Mouse (Mus musculus): ENCODE measurements around the gene Acot1. TPM values are rescaled to one million over a fixed set of nuclear protein-coding genes. Genes with fewer than 3 reads are reported as not detected.
"Not testable (repeated sequence)": the region's sequence is repeated elsewhere in the genome, so short reads cannot be mapped to it uniquely, and the experiment has no call there.

Acot1 gene
- total and polyA plus RNA-seq, 3 experiments = 1.5 to 12.7 TPM; not detected in 1

DNA sequence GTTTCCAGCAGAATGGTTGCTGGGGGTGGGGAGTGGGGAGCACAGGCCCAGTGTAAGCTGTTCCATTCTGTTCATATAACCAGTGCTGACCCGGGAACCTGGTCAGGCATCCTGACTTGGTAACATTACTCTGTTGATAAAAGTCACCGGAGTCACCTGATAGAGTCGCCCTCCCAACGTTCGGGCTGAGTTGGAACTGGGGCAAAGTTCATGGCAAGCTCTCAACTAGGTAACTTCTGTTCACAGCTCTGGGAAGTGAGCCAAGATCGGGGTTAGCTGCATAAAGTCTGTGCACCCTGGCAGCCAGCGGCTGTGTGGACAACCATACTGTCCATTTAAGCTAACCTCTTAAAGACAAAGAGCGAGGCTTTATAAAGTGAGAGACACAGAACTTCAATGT is 10.1 kb upstream of the Acot1 start:
- TF ChIP-seq ETS1 (IDR thresholded peaks at IDR 0.05; ENCODE audit: low read depth, low read length) = peak; percentile 52
- peak; percentile 40; the same call in 1 of the 2 replicates for TF ChIP-seq BHLHE40 (IDR thresholded peaks at IDR 0.05; ENCODE audit: borderline replicate concordance, low read depth, low read length)
- peak; percentile 48; the same call in 1 of the 2 replicates for TF ChIP-seq USF1 (IDR thresholded peaks at IDR 0.05; ENCODE audit: low read depth, low read length)
- TF ChIP-seq EP300 (IDR thresholded peaks at IDR 0.05; ENCODE audit: low read depth in 1 of 2, low read length in 2 of 2) = 0 out of 4 replicates have a peak, but pooled peaks of 1 of the 2 experiments have one; percentile 12
- not testable (repeated sequence) for H3K79me2 ChIP-seq (ENCODE audit: control insufficient read depth, insufficient read depth, low read length, poor library complexity); H3K27me3 ChIP-seq (ENCODE audit: control insufficient read depth in 1 of 2, insufficient read depth in 2 of 2, low read length in 2 of 2); H3K9ac ChIP-seq (ENCODE audit: control insufficient read depth, low read depth, low read length, poor library complexity, severe bottlenecking); H3K9me3 ChIP-seq (replicated peaks; ENCODE audit: insufficient read depth, low read length)
- DNase-seq (ENCODE audit: low read depth, low spot score) = peak; percentile 80
- Histone ChIP-seq H3K27ac (ENCODE audit: control insufficient read depth, low read depth, low read length) (peak overlapping the region; percentile 23), H3K4me3 (ENCODE audit: control insufficient read depth in 1 of 2, insufficient read depth in 1 of 2, low read depth in 2 of 2, low read length in 2 of 2) (peak overlapping the region; percentile 26 to 44; a peak in 2 of 4 replicates), H3K36me3 (ENCODE audit: control insufficient read depth in 1 of 2, insufficient read depth in 2 of 2, low read length in 2 of 2) (peaks cover 0 to 24% of the 10 kb centered on the region in 2 experiments; a peak in 2 of 4 replicates), H3K4me1 (ENCODE audit: control insufficient read depth in 1 of 2, insufficient read depth in 2 of 2, low read length in 2 of 2) (peaks cover 16 to 18% of the 10 kb centered on the region in 2 experiments)

DNA sequence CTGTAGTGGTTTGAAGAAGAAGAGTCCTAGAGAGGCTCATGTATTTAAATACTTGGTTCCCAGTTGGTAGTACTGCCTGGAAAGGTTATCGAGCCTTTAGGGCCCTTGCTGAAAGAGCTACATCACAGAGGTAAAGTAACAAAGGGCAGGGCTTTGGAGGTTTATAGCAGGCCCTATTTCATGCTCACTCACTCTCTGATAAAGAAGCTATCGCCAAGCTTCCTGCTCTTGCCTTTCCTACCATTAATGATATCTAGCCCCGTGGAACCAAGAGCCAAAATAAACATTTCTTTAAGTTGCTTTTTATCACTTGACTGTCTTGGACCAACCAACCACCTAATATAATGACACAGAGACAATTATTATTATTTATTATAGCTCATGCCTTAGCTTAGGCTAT is 8.9 kb upstream of the Acot1 start:
- Histone ChIP-seq H3K9me3 (replicated peaks; ENCODE audit: insufficient read depth, low read length) (no peaks in the 10 kb centered on the region), H3K4me3 (ENCODE audit: control insufficient read depth in 1 of 2, insufficient read depth in 1 of 2, low read depth in 2 of 2, low read length in 2 of 2) (peak overlapping the region in 1 of 2 experiments; percentile 11; a peak in 1 of 4 replicates), H3K27ac (ENCODE audit: control insufficient read depth, low read depth, low read length) (peak overlapping the region; percentile 72), H3K27me3 (ENCODE audit: control insufficient read depth in 1 of 2, insufficient read depth in 2 of 2, low read length in 2 of 2) (no peaks in the 10 kb centered on the region), H3K36me3 (ENCODE audit: control insufficient read depth in 1 of 2, insufficient read depth in 2 of 2, low read length in 2 of 2) (peaks cover 0 to 24% of the 10 kb centered on the region in 2 experiments; a peak in 2 of 4 replicates), H3K9ac (ENCODE audit: control insufficient read depth, low read depth, low read length, poor library complexity, severe bottlenecking) (no peak overlapping the region), H3K79me2 (ENCODE audit: control insufficient read depth, insufficient read depth, low read length, poor library complexity) (no peaks in the 10 kb centered on the region), H3K4me1 (ENCODE audit: control insufficient read depth in 1 of 2, insufficient read depth in 2 of 2, low read length in 2 of 2) (peaks cover 16 to 18% of the 10 kb centered on the region in 2 experiments)
- peak; percentile 82 for DNase-seq (ENCODE audit: low read depth, low spot score)
- TF ChIP-seq MYB (IDR thresholded peaks at IDR 0.05; ENCODE audit: low read depth, low read length) (0 out of 2 replicates have a peak, but pooled peaks have one; percentile 50), NRF1 (IDR thresholded peaks at IDR 0.05; ENCODE audit: insufficient read depth, low read depth, low read length, poor library complexity, severe bottlenecking) (no peak), POLR2A (IDR thresholded peaks at IDR 0.05; ENCODE audit: control insufficient read depth in 1 of 2, insufficient read depth in 1 of 2, low read depth in 1 of 2, low read length in 2 of 2, poor library complexity in 1 of 2) (no peak), ZNF384 (IDR thresholded peaks at IDR 0.05; ENCODE audit: low read depth, low read length) (peak; percentile 6; the same call in 1 of the 2 replicates), ETS1 (IDR thresholded peaks at IDR 0.05; ENCODE audit: low read depth, low read length) (peak; percentile 93), MYC (IDR thresholded peaks at IDR 0.05; ENCODE audit: low read depth, low read length) (peak; percentile 33; the same call in 1 of the 2 replicates), MXI1 (IDR thresholded peaks at IDR 0.05; ENCODE audit: low read depth, low read length) (no peak), TCF12 (IDR thresholded peaks at IDR 0.05; ENCODE audit: low read depth, low read length) (peak; percentile 79), MEF2A (IDR thresholded peaks at IDR 0.05; ENCODE audit: extremely low read depth, insufficient replicate concordance, low read depth, low read length, poor library complexity, severe bottlenecking) (no peak), MAZ (IDR thresholded peaks at IDR 0.05; ENCODE audit: low read depth, low read length) (no peak), RCOR1 (IDR thresholded peaks at IDR 0.05; ENCODE audit: low read depth, low read length) (peak; percentile 83), MAFK (IDR thresholded peaks at IDR 0.05; ENCODE audit: borderline replicate concordance, low read depth, low read length) (peak; percentile 25; the same call in 1 of the 2 replicates), RAD21 (IDR thresholded peaks at IDR 0.05; ENCODE audit: low read depth, low read length) (no peak), ELF1 (IDR thresholded peaks at IDR 0.05; ENCODE audit: low read depth, low read length) (peak; percentile 12; the same call in 1 of the 2 replicates), BHLHE40 (IDR thresholded peaks at IDR 0.05; ENCODE audit: borderline replicate concordance, low read depth, low read length) (peak; percentile 66; the same call in 1 of the 2 replicates), USF1 (IDR thresholded peaks at IDR 0.05; ENCODE audit: low read depth, low read length) (no peak), KAT2A (conservative IDR thresholded peaks at IDR 0.05; ENCODE audit: low read depth, low read length) (no peak), GATA1 (IDR thresholded peaks at IDR 0.05; ENCODE audit: low read depth, low read length) (peak; percentile 90), CTCF (IDR thresholded peaks at IDR 0.05 in 2 of 3, conservative IDR thresholded peaks at IDR 0.05 in 1 of 3; ENCODE audit: control insufficient read depth in 1 of 3, insufficient read depth in 1 of 3, low read depth in 2 of 3, low read length in 3 of 3, poor library complexity in 1 of 3, severe bottlenecking in 1 of 3) (no peak), SIN3A (IDR thresholded peaks at IDR 0.05; ENCODE audit: low read length) (peak; percentile 75; the same call in 1 of the 2 replicates), TBP (IDR thresholded peaks at IDR 0.05; ENCODE audit: low read depth, low read length) (peak; percentile 67), ZKSCAN1 (IDR thresholded peaks at IDR 0.05; ENCODE audit: low read depth, low read length) (peak; percentile 21; the same call in 1 of the 2 replicates), EP300 (IDR thresholded peaks at IDR 0.05; ENCODE audit: low read depth in 1 of 2, low read length in 2 of 2) (peak; percentile 86 to 87), POLR2AphosphoS5 (IDR thresholded peaks at IDR 0.05; ENCODE audit: borderline replicate concordance, low read depth, low read length) (no peak)

Measured in MEL (cell line).